Mouse (Mus musculus) ES-E14 (cell line): Measurements from ENCODE around the gene Vps37b.

ENCODE experiments used
- CHD2 ChIP-seq: IDR thresholded peaks from 2 replicates; pipeline ENCODE4 v1.6.1; 2014; ENCODE audit warnings: mild to moderate bottlenecking, low read depth, low read length, inconsistent platforms
- MAFK ChIP-seq: IDR thresholded peaks from 2 replicates; pipeline ENCODE4 v1.6.1; 2014; ENCODE audit warnings: mild to moderate bottlenecking, low read depth, low read length, inconsistent platforms; ENCODE audit not compliant: insufficient read depth
- ZC3H11A ChIP-seq: IDR thresholded peaks from 2 replicates; pipeline ENCODE4 v1.6.1; 2012; ENCODE audit warnings: low read depth, mild to moderate bottlenecking, inconsistent platforms, low read length, borderline replicate concordance

DNA sequence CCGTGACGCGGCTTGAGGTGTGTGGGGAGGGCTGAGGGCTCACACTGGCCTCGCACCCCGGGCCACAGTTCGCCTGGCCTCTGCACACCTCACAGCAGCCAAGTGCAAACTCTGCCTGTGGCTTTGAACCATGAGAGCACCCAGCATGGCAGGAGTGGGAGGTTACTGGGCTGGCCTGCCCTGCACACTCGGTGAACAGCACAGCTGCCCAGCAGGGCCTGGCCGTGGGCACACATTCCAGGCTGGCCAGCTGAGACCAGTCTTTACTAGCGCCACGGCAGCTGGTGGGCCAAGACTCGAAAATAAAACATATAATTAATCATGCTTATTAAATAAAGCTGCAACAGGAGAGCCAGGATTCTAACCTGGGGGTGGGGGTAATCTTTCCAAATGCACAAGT is 26.5 kb downstream of the Vps37b start:
- TF ChIP-seq ZC3H11A (no peak), MAFK (no peak), CHD2 (no peak)
